Mouse (Mus musculus): ENCODE results near the gene Gm6096.

The Gm6096 gene

DNA sequence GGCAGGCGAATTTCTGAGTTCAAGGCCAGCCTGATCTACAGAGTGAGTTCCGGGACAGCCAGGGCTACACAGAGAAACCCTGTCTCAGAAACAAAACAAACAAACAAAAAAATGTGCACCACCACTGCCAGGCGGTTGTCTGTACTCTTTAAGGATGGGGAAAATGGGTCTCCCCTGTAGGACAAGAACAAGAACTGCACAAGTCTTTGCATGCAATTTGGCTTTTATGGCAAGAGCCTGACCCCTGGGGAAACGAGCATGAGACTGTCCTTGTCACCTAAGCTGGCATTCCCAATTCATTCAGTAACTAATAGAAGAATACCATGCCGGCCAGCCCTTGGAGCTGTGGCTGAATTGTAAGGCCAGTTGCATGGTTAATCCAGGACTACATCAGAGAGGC, 15.2 kb upstream of the Gm6096 start:
- no peak for DNase-seq (ENCODE audit: low spot score in 2 of 2)

DNA sequence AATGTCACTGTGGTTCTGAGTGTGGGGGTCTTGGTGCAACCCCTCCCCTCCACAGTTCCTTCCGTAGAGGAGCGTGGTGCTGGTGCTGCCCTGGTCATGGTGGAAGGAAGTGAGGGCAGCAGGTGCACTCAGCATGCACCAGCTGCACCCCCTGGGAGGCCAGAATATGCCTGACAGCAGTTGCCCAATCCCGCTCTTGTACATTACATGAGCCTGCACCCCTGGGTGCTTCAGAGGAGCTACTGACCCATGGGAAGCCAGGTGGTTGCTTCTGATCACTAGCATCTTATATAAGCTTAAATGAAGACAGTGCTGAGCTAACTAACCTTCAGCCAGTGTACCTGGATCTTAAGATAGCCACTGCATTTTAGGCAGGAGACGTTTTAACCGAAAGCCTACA, 12.8 kb upstream of the Gm6096 start:
- DNase-seq (ENCODE audit: low spot score in 2 of 2) = no peak

DNA sequence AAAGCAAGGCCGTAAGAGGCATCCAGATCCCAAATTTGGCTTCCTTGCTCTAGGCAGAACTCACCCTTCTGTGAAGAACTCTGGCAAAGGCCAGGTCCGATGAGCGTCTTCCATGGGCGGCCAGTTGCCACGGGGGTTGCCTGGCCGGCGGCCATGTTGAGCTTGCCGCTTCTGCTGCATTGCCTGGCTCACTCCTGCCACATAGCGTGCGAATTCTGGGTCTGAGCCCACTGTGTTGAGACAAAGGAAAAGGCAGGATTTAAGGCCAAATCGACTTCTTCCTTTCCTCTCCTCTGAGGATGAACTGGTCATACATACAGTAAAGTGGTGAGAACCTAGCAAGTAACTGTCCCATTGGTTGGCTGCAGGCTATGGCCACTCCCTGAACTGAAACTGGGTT, 8.7 kb upstream of the Gm6096 start:
- no peak for DNase-seq (ENCODE audit: low spot score in 2 of 2)

DNA sequence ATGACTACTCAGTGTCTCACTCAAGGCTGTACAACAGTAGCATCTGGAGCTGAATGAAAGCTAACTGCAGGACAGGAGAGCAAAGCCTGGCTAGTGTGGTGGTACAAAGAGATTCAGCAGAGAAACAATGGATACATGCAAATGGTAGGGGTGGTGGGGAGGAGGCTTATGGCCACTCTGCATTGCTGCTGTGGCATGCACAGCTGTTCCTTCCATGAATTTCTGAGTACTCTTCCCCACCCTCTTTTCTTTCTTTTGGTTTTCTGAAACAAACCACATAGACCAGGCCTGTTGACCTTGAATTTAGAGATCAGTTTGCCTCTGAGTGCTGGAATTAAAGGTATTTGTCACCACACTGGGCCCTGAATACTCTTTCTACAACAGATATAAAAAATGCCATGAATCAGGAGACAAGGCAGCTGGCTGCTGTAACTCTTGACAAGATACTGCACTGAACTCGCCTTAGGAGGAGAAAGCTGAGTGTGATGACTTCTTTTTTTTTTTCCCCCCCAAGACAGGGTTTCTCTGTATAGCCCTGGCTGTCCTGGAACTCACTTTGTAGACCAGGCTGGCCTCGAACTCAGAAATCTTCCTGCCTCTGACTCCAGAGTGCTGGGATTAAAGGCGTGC, 3.9 kb upstream of the Gm6096 start:
- DNase-seq (ENCODE audit: low spot score in 2 of 2) = no peak

DNA sequence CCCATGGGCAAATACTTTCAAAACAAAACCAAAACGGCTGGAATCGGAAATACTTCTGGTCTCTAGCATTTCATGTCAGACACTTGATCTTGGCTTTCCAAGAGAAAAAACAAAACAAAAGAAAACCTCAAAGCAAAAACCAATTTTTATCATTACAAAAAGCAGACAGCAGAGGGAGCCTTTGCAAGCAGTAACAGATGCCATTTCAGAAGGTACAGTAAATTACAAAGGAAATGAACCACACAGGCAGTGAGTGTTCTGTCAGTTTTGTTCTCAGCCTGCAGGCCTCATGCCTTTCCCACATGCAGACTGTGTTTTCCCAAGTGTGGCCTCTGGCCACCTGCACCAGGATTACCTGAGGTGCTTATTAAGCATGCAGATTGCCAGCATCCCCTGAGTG, 1.2 kb downstream of the Gm6096 start:
- no peak for DNase-seq (ENCODE audit: low spot score in 2 of 2)

DNA sequence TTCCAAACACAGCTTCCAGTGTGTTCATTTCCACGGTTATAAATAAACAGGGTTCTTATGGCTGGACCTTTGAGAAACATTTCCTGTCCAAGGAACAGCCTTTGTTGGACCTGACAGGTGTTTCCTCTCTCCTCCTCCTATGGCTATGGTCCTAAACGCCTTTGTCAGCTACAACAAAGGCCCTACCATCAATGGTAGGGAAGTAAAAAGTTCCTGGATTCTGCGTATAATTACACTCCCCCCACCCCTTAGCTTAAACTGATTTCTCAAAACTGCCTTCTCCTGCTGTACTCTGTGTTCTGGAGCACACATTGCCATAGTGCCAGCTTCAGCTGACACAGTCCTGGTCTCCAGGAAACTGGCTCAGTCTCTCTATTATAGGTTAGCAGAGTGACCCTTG, 4.3 kb downstream of the Gm6096 start:
- peak; percentile 46 to 82 for DNase-seq (ENCODE audit: low spot score in 2 of 2)

DNA sequence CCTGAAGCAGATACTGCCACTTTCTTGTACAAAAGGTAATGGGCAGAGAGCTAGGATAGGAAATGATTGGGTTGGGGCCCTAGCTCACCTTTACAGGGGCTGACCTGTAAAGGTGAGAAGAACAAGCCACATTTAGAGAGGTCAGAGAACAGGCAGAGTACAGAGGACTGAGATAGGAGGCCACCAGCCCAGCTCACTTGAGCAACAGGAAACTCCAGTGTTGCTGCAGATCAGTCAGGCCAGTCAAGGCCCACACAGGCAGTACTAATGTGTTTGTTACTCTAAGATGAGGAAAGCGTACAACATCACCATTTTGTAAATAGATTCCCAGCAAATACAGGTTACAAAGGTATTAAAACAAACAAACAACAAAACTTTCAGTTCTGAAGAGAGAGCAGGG, 5.1 kb downstream of the Gm6096 start:
- no peak for DNase-seq (ENCODE audit: low spot score in 2 of 2)

DNA sequence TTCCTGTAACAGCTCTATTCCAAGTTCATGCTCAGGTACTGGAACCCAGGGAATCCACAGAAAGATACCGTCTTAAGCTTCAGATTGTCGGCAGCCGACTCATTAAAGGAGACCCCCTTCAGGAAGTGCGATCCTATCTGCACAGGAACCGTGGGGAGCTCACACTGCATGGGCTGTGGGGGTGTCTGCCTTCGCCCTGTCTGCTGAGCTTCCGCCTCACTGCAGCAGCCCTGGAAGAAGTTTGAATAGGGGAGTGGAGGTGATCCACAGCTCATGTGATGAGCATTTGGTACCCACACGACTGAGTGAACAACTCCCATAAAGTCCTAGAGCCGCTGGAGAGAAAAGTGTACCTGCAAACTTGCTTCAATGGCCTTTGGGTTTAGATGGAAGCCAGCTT, 6.4 kb downstream of the Gm6096 start:
- DNase-seq (ENCODE audit: low spot score in 2 of 2) = no peak

DNA sequence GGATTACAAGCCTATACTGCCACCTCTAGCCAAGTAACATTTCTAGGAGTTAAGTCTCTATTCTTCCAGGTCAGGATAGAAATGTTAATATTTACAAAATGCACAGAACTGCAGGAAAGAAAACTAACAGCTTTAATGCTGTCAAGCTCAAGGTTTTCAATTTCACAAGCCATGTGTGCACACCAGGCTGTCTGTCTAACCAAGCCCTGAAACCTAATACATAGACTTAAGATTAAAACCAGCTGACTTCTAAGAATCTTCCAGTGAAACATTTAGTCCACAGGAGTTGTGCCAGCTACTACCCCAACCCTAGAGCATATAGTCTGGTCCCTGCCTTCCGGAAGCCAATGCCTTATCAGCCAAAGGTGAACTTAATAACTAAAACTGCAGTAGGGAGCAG, 7.6 kb downstream of the Gm6096 start:
- no peak for DNase-seq (ENCODE audit: low spot score in 2 of 2)

DNA sequence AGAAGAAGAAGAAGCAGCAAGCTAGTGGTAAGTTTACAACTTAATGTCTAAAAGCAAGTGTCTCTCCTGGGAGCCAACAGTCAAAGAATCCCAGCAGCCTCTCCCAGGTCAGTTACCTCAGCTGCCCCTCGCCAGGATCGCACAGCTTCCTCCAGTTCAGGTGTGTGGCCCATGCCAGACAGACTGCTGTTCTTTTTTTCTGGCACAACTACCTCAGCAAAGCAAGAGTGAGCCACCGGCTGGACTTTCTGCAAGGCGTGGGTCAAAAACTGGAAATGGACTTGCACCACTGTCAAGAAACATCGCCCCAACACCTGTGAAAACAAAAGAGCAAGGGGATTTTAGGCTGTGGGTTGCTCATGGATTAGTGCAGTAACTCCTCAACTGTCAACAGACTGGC, 12.6 kb downstream of the Gm6096 start:
- DNase-seq (ENCODE audit: low spot score in 2 of 2) = no peak

DNA sequence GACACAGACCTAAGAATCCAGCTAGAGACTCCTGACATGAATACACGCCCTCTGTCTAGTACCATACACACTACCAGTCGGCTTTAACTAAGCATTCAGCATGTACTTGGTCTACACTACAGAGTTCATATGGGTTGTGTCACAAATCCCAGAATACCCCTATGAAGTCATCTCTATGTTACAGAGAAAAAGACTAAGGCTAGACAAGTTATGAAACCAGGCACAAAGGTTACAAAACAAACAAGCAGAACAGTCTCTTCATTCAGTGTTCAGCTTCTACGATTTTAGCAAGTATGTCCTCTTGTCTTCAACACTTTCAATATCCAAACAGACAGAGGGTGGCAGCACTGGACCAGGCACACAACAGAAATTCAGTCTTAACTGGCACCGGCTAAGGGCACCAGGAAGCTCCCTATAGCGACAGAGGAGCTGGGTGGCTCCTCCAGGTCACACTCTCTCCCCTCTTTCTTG, 15.1 kb downstream of the Gm6096 start:
- DNase-seq (ENCODE audit: low spot score in 2 of 2) = peak; percentile 62 to 80

DNA sequence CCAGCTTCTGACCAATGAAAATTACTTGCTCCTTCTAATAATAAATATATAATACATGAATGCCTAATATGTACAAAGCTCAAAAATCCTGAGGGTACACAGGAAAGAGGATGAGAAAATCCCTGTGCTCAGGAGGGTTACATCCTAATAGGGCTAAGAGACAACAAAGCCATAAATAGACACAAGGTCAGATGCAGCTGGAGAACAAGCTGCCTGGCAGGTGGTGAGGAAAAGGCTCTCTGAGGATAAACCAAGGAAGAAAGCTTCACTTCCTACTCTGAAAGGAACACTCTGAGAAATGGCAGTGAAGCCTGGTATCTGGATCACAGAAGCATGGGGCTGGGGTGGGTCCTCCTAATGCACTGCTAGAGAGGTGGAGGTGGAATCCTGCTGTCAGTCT, 15.6 kb downstream of the Gm6096 start:
- DNase-seq (ENCODE audit: low spot score in 2 of 2) = peak in 1 of 2 experiments; percentile 21

DNA sequence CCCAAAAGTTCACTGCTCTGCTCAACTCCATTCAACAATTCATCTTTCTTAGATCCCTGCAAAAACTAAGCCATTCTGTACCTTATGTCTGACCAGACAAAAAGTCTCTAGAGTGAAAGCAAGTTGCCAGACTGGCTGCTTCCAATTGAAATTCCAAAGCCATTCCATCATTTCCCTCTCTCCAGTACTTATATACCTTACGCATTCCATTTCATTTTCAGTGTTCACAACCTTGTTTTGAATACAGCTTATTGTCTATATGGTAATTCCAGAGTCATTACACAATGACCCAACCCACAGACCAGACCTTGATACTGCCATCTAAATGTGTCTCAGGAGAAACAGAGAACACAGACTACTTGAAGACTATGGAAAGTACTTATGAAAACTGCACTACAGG, 17.6 kb downstream of the Gm6096 start:
- no peak for DNase-seq (ENCODE audit: low spot score in 2 of 2)

DNA sequence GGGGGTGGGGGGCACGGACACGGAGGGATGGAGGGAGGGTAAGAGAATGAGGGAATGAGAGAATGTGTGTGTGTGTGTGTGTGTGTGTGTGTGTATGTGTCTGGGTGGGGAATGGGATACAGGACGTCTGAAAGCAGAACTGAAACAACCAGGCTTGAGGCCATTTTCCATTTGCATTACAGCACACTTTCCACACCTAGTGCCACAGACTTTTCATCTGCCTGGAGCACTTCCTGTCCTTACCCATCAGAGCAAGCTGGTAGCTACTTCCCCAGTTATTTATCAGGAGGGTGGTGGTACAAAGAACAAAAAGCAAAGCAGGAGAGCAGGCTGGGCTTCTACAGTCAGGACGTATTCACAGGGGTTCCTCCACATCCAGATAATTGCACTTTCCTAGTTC, 21.6 kb downstream of the Gm6096 start:
- DNase-seq (ENCODE audit: low spot score in 2 of 2) = no peak

DNA sequence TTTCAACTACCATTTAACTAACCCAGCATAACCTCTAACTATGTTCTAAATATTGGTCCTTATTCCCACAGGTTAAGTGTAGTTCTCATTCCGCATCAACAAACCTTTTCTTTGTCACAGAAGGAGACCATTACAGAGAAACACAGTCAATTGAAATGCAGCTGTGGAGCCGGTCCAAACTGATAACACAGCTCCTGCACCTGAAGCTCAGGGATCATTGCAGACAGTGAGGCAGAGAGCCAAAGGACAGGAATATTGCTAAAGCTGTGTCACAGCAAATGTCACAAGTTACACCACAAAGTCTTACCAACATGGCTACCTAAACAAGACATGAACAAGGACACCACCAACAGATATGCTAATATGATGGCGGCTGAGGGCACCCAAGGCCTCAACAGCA, 25.2 kb downstream of the Gm6096 start:
- DNase-seq (ENCODE audit: low spot score in 2 of 2) = no peak

DNA sequence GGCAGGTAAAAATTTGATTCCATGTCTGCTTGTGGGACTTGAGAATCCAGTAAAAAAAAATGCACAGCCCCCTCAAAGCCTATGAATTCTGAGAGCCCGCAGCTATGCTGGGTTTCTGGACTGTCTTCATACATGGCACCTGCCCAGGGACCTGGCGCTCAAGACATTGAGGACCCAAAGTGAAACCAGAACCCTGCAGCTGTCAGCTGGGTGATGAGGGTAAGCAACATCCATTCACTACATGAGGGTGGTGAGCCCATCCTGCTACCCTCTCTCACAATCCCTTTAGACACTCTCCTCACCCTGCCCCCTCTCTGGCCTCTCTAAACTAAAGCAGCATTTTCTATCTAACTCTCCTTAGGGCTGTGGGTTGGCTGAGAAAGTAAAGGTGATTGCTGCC, 26.8 kb downstream of the Gm6096 start:
- DNase-seq (ENCODE audit: low spot score in 2 of 2) = no peak

DNA sequence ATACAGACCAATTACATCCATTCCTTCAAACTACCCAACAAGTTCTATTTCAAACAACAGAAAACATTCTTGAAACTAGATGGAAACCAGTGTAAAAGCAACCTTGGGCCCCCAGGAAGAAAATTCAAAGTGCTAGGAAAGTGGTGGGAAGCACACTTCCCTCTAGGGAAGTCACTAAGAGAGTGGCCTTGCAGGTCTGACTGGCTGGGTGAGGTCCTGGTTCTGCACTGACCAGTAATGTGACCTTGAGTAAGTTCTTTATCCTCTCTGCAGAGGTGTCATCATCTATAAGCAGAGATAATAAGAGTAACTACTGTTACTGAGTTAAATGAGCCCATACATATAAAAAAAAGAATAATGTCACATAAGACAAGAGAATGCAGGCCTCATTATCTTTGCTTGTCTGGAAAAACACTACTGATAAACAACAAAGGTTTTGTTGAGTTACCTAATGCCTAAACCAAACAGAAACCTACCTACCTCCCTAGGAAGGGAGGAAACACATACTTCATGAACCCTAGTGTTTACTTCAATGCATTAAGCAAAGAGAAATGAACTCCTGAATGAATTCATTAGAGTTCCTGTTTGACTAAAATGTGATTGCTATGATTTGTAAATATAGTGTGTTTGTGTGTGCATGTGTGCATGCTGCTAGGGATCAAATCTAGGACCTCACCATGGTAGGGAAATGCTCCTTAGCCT, 39.8 kb downstream of the Gm6096 start:
- no peak for DNase-seq (ENCODE audit: low spot score in 2 of 2)

DNA sequence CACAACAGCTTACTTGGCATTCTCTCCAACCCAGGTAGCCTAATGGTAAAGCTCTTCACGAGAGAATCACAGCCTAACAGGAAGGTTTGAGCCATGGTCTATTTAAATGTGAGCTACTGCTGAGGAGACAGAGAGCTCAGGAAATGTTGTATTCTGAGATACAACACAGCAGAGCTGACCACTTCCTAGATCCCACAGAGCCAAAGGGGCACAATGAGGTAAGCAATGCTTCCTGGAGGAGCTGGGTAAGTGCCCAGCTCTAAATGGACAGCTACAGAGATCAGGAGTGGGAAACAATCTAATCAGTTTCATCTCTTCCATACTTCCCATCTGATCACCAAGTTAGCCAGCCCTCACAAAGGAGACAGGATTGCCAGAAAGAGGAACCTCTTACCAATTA, 40.4 kb downstream of the Gm6096 start:
- no peak for DNase-seq (ENCODE audit: low spot score in 2 of 2)

DNA sequence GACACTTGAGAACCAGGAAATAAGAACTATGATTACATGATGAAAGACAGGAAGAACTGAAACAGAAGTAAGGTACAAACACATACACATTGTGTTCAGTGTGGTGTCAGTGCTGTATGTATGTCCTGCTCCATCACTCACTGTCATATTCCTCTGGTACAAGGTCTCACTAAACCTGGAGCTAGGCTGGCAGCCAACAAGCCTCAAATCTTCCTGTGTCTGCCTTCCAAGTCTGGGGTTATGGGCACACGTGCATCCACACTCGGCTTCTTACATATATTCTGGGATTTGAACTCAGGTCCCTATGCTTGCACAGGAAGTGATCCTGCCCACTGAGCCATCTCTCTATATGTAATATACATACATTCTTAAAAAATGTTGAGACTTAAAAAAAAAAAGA, 41.8 kb downstream of the Gm6096 start:
- no peak for DNase-seq (ENCODE audit: low spot score in 2 of 2)

DNA sequence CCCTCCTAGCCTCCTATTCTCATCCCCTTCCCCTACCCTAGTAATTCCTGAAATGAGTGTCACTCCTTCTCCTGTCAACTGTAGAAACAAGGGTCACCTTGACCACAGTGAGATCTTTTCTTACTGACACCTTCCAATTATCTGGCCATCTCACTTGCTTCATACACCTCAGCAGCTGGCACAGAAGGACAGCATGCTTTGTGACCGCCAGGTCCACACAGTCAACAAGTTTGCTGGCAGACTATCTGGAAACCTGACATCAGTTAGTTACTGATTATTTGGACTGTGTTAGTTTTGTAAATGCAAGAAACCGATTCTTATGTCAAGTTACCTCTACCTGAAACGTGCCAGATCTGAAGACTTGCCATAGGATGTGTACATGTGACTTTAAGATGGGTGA, 45.3 kb downstream of the Gm6096 start:
- DNase-seq (ENCODE audit: low spot score in 2 of 2) = no peak

DNA sequence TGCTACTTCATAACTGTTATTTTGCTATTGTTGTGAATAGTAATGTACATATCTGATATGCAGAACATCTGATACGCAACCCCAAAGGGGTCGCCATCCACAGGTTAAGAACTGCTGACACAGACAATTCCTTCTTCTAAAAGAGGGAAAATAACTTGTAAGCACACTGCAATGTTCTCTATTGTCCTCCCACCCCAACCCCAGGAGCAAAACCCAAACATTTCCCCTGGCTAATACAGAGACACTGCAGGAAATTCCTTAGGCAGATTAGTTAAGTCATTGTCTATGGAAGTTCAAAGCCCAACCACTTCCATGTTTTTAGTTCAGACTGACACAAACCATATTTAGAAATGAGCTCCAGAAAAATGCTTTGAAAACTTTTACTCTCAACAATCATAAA, 48.0 kb downstream of the Gm6096 start:
- DNase-seq (ENCODE audit: low spot score in 2 of 2) = no peak

Measured in heart, adult 9 months (tissue).